8 mouse cellular contexts compared by ENCODE assay signal in the genomic region with DNA sequence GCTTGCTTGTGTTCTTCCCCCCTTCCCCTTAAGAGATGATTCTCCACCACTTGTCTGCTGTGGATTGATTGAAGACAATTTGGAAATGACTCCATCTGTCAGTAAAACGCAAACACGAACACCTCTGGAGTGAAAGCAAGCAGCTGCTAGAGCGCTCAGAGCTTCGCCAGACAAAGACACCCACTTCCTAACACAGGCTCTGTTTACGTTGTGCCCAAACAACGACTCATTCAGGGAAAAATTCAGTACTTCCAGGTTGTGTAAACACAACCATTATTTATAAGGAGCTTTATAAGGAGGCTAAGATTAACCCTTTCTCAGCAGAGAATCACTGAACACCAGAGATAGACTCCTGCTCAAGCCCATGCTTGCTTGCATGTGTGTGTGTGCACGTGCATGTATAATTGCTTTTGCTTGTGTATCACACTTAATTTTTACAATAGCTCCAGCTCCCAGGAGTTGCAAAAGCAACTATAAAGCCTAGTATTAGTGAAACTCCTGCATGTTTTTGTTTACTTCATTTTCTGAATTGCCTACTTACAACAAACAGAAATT.
DNase-seq lines count a peak whose midpoint lies in the region; ATAC-seq lines count a peak whose summit lies in the region.
"Had no signal": no experiment of that assay in that cellular context is flagged by ENCODE, and none has a peak within 500 bp of the region (broad histone marks: within the 10 kb centered on the region; RNA-seq: fewer than 3 reads in every experiment).

No protein-coding gene starts in this region.

- no peaks in the 10 kb centered on the region for H3K4me1 ChIP-seq in hindbrain, embryonic 11.5 days (replicated peaks; ENCODE audit: control insufficient read depth, insufficient read depth, low read length)

- H3K9ac ChIP-seq in hindbrain, embryonic 11.5 days (ENCODE audit: low read depth, low read length) = no peak overlapping the region

- 35% methylated on average over 7 of the region's 7 CpGs for WGBS in hindbrain, embryonic 11.5 days

- no peak overlapping the region for H3K4me2 ChIP-seq in hindbrain, embryonic 11.5 days (replicated peaks; ENCODE audit: low read depth, low read length)
- H3K4me2 ChIP-seq: liver, embryonic 11.5 days had no signal

- peak; percentile 50 for DNase-seq in 3T3-L1 (ENCODE audit: low read depth, low spot score)
- DNase-seq in hindbrain, embryonic 11.5 days (ENCODE audit: low spot score) = peak; percentile 26
- DNase-seq in mesoderm, embryonic 11.5 days (ENCODE audit: low read depth, low spot score) = peak; percentile 55
- DNase-seq in spleen, adult 12 weeks (ENCODE audit: low spot score) = no peak
- DNase-seq in cerebellum, postnatal 4 days (ENCODE audit: low spot score in 2 of 2) = no peak
- no peak for DNase-seq in yolk sac, embryonic 10.5 days (ENCODE audit: low spot score)

- H3K9me3 ChIP-seq in hindbrain, embryonic 11.5 days (ENCODE audit: control insufficient read depth, low read length) = no peaks in the 10 kb centered on the region

- ATAC-seq in CD4-positive, CD25-positive, alpha-beta regulatory T cell, adult 4 months = peak; percentile 33
- ATAC-seq in hindbrain, embryonic 11.5 days (ENCODE audit: low FRiP score) = peak; percentile 59; the same call in 1 of the 2 replicates

- H3K36me3 ChIP-seq in hindbrain, embryonic 11.5 days (ENCODE audit: control insufficient read depth, insufficient read depth, low read length) = no peaks in the 10 kb centered on the region

- H3K27me3 ChIP-seq in hindbrain, embryonic 11.5 days (ENCODE audit: control insufficient read depth, insufficient read depth, low read length) = no peaks in the 10 kb centered on the region

- no peak overlapping the region for H3K27ac ChIP-seq in hindbrain, embryonic 11.5 days (ENCODE audit: low read depth, low read length)

- H3K4me3 ChIP-seq in hindbrain, embryonic 11.5 days (ENCODE audit: low read depth, low read length) = no peak overlapping the region

Comparison
In these comparisons a context has a peak if more than half of its experiments do, and no peak if none do; other contexts are left out.
1. DNase-seq: peak in 3T3-L1 (single experiment), hindbrain, embryonic 11.5 days (single experiment) and mesoderm, embryonic 11.5 days (single experiment); none in spleen, adult 12 weeks (single experiment), cerebellum, postnatal 4 days (0 of 2) and yolk sac, embryonic 10.5 days (single experiment).